Mouse (Mus musculus): Measurements from ENCODE around the gene Ubap2.
A peak's percentile ranks its signal among the peaks of the same experiment; 100 is the strongest.

The Ubap2 gene

DNA sequence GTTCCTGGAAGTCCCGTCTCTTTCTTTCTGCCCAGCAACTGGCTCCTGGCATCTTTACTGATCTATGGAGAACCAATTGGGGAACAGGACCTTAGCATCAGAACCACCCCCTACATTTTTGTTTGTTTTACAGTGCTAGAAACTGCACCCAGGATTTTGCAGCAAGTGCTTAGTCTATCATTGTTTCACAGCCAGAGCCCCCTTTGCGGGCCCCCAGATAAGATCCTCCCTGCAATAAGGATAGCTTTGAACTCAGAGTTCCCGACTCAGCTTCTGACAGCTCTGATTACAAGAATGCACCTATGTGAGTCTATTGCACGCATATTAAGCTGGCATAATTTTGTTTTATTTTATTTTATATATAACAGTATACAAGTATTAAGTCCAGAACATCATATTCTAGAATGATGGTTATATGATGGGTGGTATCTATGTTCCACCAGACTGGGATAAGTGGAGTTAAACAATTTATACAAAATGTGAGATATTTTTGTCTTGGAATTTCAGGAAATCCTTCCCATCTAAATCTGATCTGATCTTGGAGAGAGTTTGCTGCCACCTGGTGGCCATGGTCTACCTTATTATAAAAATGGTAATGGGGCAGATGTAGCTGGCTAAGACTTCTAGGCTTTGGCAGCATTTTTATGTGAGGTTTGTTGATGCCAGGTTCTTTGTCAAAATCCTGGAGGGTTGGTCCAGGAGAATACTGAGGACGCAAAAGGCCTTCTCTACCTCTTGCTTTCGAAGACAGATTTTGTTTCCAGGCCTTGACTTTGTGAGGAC is 109.1 kb downstream of the Ubap2 start:
- DNase-seq (ENCODE audit: low read depth, low spot score): peak; percentile 71

GRCm38 (mm10) chr4:41164974-41165373 is 110.0 kb downstream of the Ubap2 start:
- peak; percentile 82 for DNase-seq (ENCODE audit: low read depth, low spot score)

DNA sequence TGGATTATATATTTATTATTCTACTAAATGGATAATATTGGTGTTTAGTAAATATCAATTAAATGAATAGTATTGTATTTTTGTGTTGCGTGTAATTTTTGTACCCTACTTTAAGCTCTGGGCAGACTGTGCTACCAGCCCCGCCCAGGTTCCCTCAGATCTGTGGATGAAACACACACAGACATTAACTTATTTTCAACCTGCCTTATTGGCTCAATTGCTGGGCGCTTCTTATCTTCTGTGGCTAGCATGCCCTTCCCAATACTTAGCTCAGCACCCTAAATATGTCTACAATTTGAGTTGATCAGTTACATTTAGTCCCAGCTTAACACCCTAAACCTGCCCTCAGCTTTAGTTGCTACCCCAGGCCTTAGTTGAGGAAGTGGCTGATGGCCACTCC is 113.7 kb downstream of the Ubap2 start:
- DNase-seq (ENCODE audit: low read depth, low spot score): no peak

DNA sequence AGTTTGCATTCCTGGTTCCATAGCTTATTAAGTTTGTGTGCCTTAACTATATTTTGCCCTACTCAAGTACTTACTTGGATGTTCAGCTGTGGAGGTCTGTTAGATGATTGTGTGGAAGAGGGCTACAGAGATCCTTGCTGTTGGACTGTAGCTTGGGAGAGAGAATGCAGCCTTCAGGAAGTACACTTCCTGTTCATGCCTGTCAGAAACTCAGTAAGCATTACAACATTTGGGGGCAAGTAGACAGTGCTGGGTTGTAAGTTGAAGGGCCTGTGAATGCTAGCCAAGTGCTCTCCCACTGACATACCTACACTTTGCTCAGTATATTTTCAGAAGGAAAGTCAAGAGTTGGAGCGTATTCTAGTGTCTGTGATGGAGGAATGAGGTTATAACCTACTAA is 116.7 kb downstream of the Ubap2 start:
- no peak for DNase-seq (ENCODE audit: low read depth, low spot score)

DNA sequence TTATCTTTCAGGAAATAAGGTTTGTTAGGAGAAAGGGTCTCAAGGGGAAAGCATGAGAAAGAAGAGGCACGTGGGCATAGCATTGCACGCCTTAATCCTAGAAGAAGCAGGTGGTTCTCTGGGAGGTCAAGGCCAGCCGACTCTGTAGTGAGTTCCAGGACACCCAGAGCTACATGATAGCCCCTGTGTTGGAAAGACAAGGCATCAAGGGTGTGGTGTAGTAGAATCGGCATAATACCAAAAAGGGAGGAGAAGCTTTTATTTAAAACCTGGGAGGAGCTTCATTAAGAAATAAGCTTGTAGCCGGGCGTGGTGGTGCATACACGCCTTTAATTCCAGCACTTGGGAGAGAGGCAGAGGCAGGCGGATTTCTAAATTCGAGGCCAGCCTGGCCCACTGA is 118.0 kb downstream of the Ubap2 start:
- DNase-seq (ENCODE audit: low read depth, low spot score): peak; percentile 89

GRCm38 (mm10) chr4:41153146-41153545 is 121.8 kb downstream of the Ubap2 start:
- no peak for DNase-seq (ENCODE audit: low read depth, low spot score)

- DNase-seq (ENCODE audit: low read depth, low spot score): peak; percentile 60
These were observed 123.8 kb downstream of the Ubap2 start for GRCm38 (mm10) chr4:41151186-41151585.

- DNase-seq (ENCODE audit: low read depth, low spot score): peak; percentile 73
These were observed 125.1 kb downstream of the Ubap2 start for GRCm38 (mm10) chr4:41149891-41150290.

Data from ES-CJ7 (cell line).